ENCODE assay signal across 8 mouse cellular contexts in genomic region chr10:85956871-85957419, GRCm38 (mm10). TPM values are rescaled to one million over a fixed set of nuclear protein-coding genes. Genes with fewer than 3 reads are reported as not detected.
DNase-seq lines count a peak whose midpoint lies in the region; ATAC-seq and TF ChIP-seq lines count a peak whose summit lies in the region.

No protein-coding gene starts in this region.

- peaks cover 3% of the 10 kb centered on the region; the same call in 1 of the 2 replicates for H3K4me1 ChIP-seq in brown adipose tissue, adult 24 weeks (ENCODE audit: control insufficient read depth, insufficient read depth, insufficient read length, low read length)
- H3K4me1 ChIP-seq in liver, postnatal 0 days (ENCODE audit: insufficient read depth), result peaks cover 4% of the 10 kb centered on the region; the same call in 1 of the 2 replicates
- peaks cover 4% of the 10 kb centered on the region; the same call in 1 of the 2 replicates for H3K4me1 ChIP-seq in stomach, embryonic 16.5 days (ENCODE audit: control insufficient read depth, insufficient read depth, low read length)

- H3K36me3 ChIP-seq in liver, postnatal 0 days (replicated peaks; ENCODE audit: insufficient read depth, low read length), result peaks cover 13% of the 10 kb centered on the region
- 0 out of 2 replicates have a peak, but pooled peaks cover 7% of the 10 kb centered on the region for H3K36me3 ChIP-seq in stomach, embryonic 16.5 days (ENCODE audit: control insufficient read depth, insufficient read depth, low read length)

- ATAC-seq in granulocyte monocyte progenitor cell, adult 5-6 weeks (replicated peaks; ENCODE audit: poor library complexity, severe bottlenecking), result peak; percentile 28
- ATAC-seq in liver, postnatal 0 days, result peak; percentile 22; the same call in 1 of the 2 replicates
- no peak for ATAC-seq in stomach, embryonic 16.5 days (ENCODE audit: insufficient read depth, low FRiP score)
- no peak for ATAC-seq in monocyte, adult 5-6 weeks (replicated peaks; ENCODE audit: insufficient number of reproducible peaks, low FRiP score, low TSS enrichment, poor library complexity, severe bottlenecking)

- H3K4me2 ChIP-seq in liver, postnatal 0 days (ENCODE audit: low read depth, low read length), result peak overlapping the region; percentile 86
- peak overlapping the region; percentile 60 for H3K4me2 ChIP-seq in stomach, embryonic 16.5 days (ENCODE audit: low read depth, low read length)

- peak overlapping the region; percentile 94 for H3K9ac ChIP-seq in liver, postnatal 0 days (replicated peaks)
- H3K9ac ChIP-seq in stomach, embryonic 16.5 days (ENCODE audit: low read length), result peak overlapping the region; percentile 92

- no peaks in the 10 kb centered on the region for H3K9me3 ChIP-seq in liver, postnatal 0 days (ENCODE audit: low read length)
- H3K9me3 ChIP-seq in stomach, embryonic 16.5 days (replicated peaks; ENCODE audit: control insufficient read depth, low read length), result no peaks in the 10 kb centered on the region

- no peak for TF ChIP-seq CTCF in layer of hippocampus, adult 2 months (conservative IDR thresholded peaks at IDR 0.05)
- no peak for TF ChIP-seq CTCF in liver, postnatal 0 days (IDR thresholded peaks at IDR 0.05; ENCODE audit: low read depth)

- H3K27me3 ChIP-seq in liver, postnatal 0 days (ENCODE audit: insufficient read depth, low read length), result no peaks in the 10 kb centered on the region
- no peaks in the 10 kb centered on the region for H3K27me3 ChIP-seq in stomach, embryonic 16.5 days (ENCODE audit: control insufficient read depth, insufficient read depth, low read length)

- WGBS in liver, postnatal 0 days (ENCODE audit: insufficient replicate concordance), result 3% methylated on average over 20 of the region's 20 CpGs
- 2% methylated on average over 20 of the region's 20 CpGs for WGBS in stomach, embryonic 16.5 days

- no peak for TF ChIP-seq EP300 in liver, postnatal 0 days (IDR thresholded peaks at IDR 0.05; ENCODE audit: low read depth)

- H3K27ac ChIP-seq in layer of hippocampus, adult 2 months, result peak overlapping the region; percentile 85
- H3K27ac ChIP-seq in brown adipose tissue, adult 24 weeks (replicated peaks; ENCODE audit: low read depth, low read length), result peak overlapping the region; percentile 53; the same call in 1 of the 2 replicates
- H3K27ac ChIP-seq in liver, postnatal 0 days (ENCODE audit: low read depth), result peak overlapping the region; percentile 83
- H3K27ac ChIP-seq in stomach, embryonic 16.5 days (ENCODE audit: low read length), result peak overlapping the region; percentile 45

- peak overlapping the region; percentile 94 for H3K4me3 ChIP-seq in layer of hippocampus, adult 2 months
- H3K4me3 ChIP-seq in brown adipose tissue, adult 24 weeks (ENCODE audit: insufficient read depth, low read depth, low read length), result peak overlapping the region; percentile 96
- peak overlapping the region; percentile 97 for H3K4me3 ChIP-seq in liver, postnatal 0 days (ENCODE audit: low read depth, low read length)
- H3K4me3 ChIP-seq in stomach, embryonic 16.5 days (replicated peaks; ENCODE audit: low read length), result peak overlapping the region; percentile 97

- DNase-seq in layer of hippocampus, adult 2 months (ENCODE audit: low spot score in 2 of 2), result no peak
- no peak for DNase-seq in layer of hippocampus, postnatal 10 days (ENCODE audit: low spot score in 2 of 2)
- peak; percentile 25 for DNase-seq in liver, postnatal 0 days
- DNase-seq in layer of hippocampus, adult 9-11 months, result no peak

RNA-seq across cellular contexts. Expression of gene Rtcb, which starts 0.7 kb away (rescaled TPM):
- 100 to 1,000 TPM; 113 to 115 TPM for total RNA-seq in layer of hippocampus, adult 2 months (2021)
- 100 to 1,000 TPM; 109 to 117 TPM for total RNA-seq in layer of hippocampus, postnatal 10 days (2021)
- polyA plus RNA-seq in brown adipose tissue, adult 24 weeks (2012; ENCODE audit: insufficient read depth, insufficient read length, missing spikeins), result 62.7 and 68.6 TPM in 2 replicates
- 94.9 and 119 TPM in 2 replicates for total RNA-seq in granulocyte monocyte progenitor cell, adult 5-6 weeks (2014; fragmentation: Nextera tagmentation)
- 171 and 187 TPM in 2 replicates for total RNA-seq in granulocyte monocyte progenitor cell, adult 5-6 weeks (2017)
- polyA plus RNA-seq in liver, postnatal 0 days (2015; fragmentation: Nextera tagmentation; extraction: Ambion mirVana), result 50.0 and 51.9 TPM in 2 replicates
- 164 and 168 TPM in 2 replicates for polyA plus RNA-seq in stomach, embryonic 16.5 days (2015; fragmentation: Nextera tagmentation; extraction: Ambion mirVana)
- 93.9 to 104 TPM (median 99.3 TPM) in 3 replicates for total RNA-seq in monocyte, adult 5-6 weeks (2017)

RNA-seq across cellular contexts. Expression of gene Ascl4, which starts 29.5 kb away (rescaled TPM):
- total RNA-seq in layer of hippocampus, adult 2 months (2021), result 1 to 10 TPM in 1 of 2 experiments, under 1 TPM in 1; 0.49 to 1.1 TPM
- total RNA-seq in layer of hippocampus, postnatal 10 days (2021), result under 1 TPM; 0.54 to 0.82 TPM
- not detected in 2 replicates for polyA plus RNA-seq in brown adipose tissue, adult 24 weeks (2012; ENCODE audit: insufficient read depth, insufficient read length, missing spikeins)
- total RNA-seq in granulocyte monocyte progenitor cell, adult 5-6 weeks (2014; fragmentation: Nextera tagmentation), result not detected in 2 replicates
- total RNA-seq in granulocyte monocyte progenitor cell, adult 5-6 weeks (2017), result not detected in 2 replicates
- not detected in 2 replicates for polyA plus RNA-seq in liver, postnatal 0 days (2015; fragmentation: Nextera tagmentation; extraction: Ambion mirVana)
- 0.36 and 0.37 TPM in 2 replicates for polyA plus RNA-seq in stomach, embryonic 16.5 days (2015; fragmentation: Nextera tagmentation; extraction: Ambion mirVana)
- total RNA-seq in monocyte, adult 5-6 weeks (2017), result not detected in 3 replicates

RNA-seq across cellular contexts. Expression of gene Prdm4, which starts 40.0 kb away (rescaled TPM):
- 10 to 100 TPM; 26.2 to 28.6 TPM for total RNA-seq in layer of hippocampus, adult 2 months (2021)
- total RNA-seq in layer of hippocampus, postnatal 10 days (2021), result 10 to 100 TPM; 30.4 to 34.3 TPM
- 4.3 and 6.4 TPM in 2 replicates for polyA plus RNA-seq in brown adipose tissue, adult 24 weeks (2012; ENCODE audit: insufficient read depth, insufficient read length, missing spikeins)
- 17.5 and 22.3 TPM in 2 replicates for total RNA-seq in granulocyte monocyte progenitor cell, adult 5-6 weeks (2014; fragmentation: Nextera tagmentation)
- total RNA-seq in granulocyte monocyte progenitor cell, adult 5-6 weeks (2017), result 25.6 and 28.9 TPM in 2 replicates
- polyA plus RNA-seq in liver, postnatal 0 days (2015; fragmentation: Nextera tagmentation; extraction: Ambion mirVana), result 2.8 and 2.9 TPM in 2 replicates
- polyA plus RNA-seq in stomach, embryonic 16.5 days (2015; fragmentation: Nextera tagmentation; extraction: Ambion mirVana), result 10.1 and 10.7 TPM in 2 replicates
- 31.5 to 47.4 TPM (median 47.1 TPM) in 3 replicates for total RNA-seq in monocyte, adult 5-6 weeks (2017)

RNA-seq across cellular contexts. Expression of gene Bpifc, which starts 54.8 kb away (rescaled TPM):
- not detected for total RNA-seq in layer of hippocampus, adult 2 months (2021)
- total RNA-seq in layer of hippocampus, postnatal 10 days (2021), result not detected
- not detected in 2 replicates for polyA plus RNA-seq in brown adipose tissue, adult 24 weeks (2012; ENCODE audit: insufficient read depth, insufficient read length, missing spikeins)
- 0.67 and 5.4 TPM in 2 replicates for total RNA-seq in granulocyte monocyte progenitor cell, adult 5-6 weeks (2014; fragmentation: Nextera tagmentation)
- 0.86 and 1.8 TPM in 2 replicates for total RNA-seq in granulocyte monocyte progenitor cell, adult 5-6 weeks (2017)
- polyA plus RNA-seq in liver, postnatal 0 days (2015; fragmentation: Nextera tagmentation; extraction: Ambion mirVana), result not detected in 2 replicates
- polyA plus RNA-seq in stomach, embryonic 16.5 days (2015; fragmentation: Nextera tagmentation; extraction: Ambion mirVana), result 3.0 and 6.3 TPM in 2 replicates
- total RNA-seq in monocyte, adult 5-6 weeks (2017), result not detected in 3 replicates

Comparison
In these comparisons a context has a peak if more than half of its experiments do, and no peak if none do; other contexts are left out.
1. ATAC-seq: peak in granulocyte monocyte progenitor cell, adult 5-6 weeks (single experiment) and liver, postnatal 0 days (single experiment); none in stomach, embryonic 16.5 days (single experiment) and monocyte, adult 5-6 weeks (single experiment).
2. Peak in every context shown above with its lines, with median percentiles within 50 percentile points of each other: H3K27ac ChIP-seq and H3K4me3 ChIP-seq.